Mouse (Mus musculus): ENCODE measurements around the gene Agpat1.

GRCm38 (mm10) chr17:34643944-34644343, 39.9 kb downstream of the Agpat1 start:
- TF ChIP-seq CTCF (IDR thresholded peaks at IDR 0.05; ENCODE audit: extremely low read depth, insufficient read depth, low read length), result no peak
- TF ChIP-seq POLR2A (IDR thresholded peaks at IDR 0.05; ENCODE audit: extremely low read depth, insufficient read depth, low read length), result no peak

Measured in cortical plate, adult 2 months (tissue).